In genomic region chr19:36224518-36224917, GRCm38 (mm10) we compare ENCODE assay signal across 16 mouse cellular contexts.
DNase-seq lines count a peak whose midpoint lies in the region; ATAC-seq and TF ChIP-seq lines count a peak whose summit lies in the region.
"Had no signal": no experiment of that assay in that cellular context is flagged by ENCODE, and none has a peak within 500 bp of the region (broad histone marks: within the 10 kb centered on the region; RNA-seq: fewer than 3 reads in every experiment).

No protein-coding gene starts in this region.

- H3K4me2 ChIP-seq in kidney, postnatal 0 days (ENCODE audit: low read length) = no peak overlapping the region
- no peak overlapping the region for H3K4me2 ChIP-seq in midbrain, embryonic 11.5 days
- H3K4me2 ChIP-seq: heart, embryonic 15.5 days; hindbrain, embryonic 14.5 days; liver, embryonic 11.5 days had no signal

- H3K4me3 ChIP-seq in kidney, postnatal 0 days (replicated peaks; ENCODE audit: low read depth, low read length) = no peak overlapping the region
- H3K4me3 ChIP-seq in kidney, adult 2 months (ENCODE audit: insufficient read depth, low read depth, low read length) = no peak overlapping the region
- no peak overlapping the region for H3K4me3 ChIP-seq in midbrain, embryonic 11.5 days (ENCODE audit: low read depth, low read length)
- H3K4me3 ChIP-seq: erythroblast, embryonic 14.5 days; heart, embryonic 15.5 days had no signal

- no peak for TF ChIP-seq POLR2A in kidney, adult 2 months (IDR thresholded peaks at IDR 0.05; ENCODE audit: low read depth, low read length)

- no peak overlapping the region for H3K27ac ChIP-seq in kidney, postnatal 0 days
- H3K27ac ChIP-seq in kidney, adult 2 months (ENCODE audit: insufficient read depth, low read depth, low read length) = no peak overlapping the region
- no peak overlapping the region for H3K27ac ChIP-seq in midbrain, embryonic 11.5 days (ENCODE audit: low read depth, low read length)
- H3K27ac ChIP-seq: heart, embryonic 15.5 days; hindbrain, embryonic 14.5 days had no signal

- no peak for ATAC-seq in kidney, postnatal 0 days (replicated peaks; ENCODE audit: low FRiP score, low read depth)
- peak; percentile 78 for ATAC-seq in CD4-positive, CD25-positive, alpha-beta regulatory T cell, adult 4 months
- ATAC-seq in midbrain, embryonic 11.5 days (ENCODE audit: low FRiP score) = no peak
- ATAC-seq: forebrain, postnatal 0 days had no signal

- WGBS in kidney, postnatal 0 days = 24% methylated on average over 8 of the region's 8 CpGs
- 21% methylated on average over 8 of the region's 8 CpGs for WGBS in kidney, adult 2 months
- 83% methylated on average over 8 of the region's 8 CpGs for WGBS in midbrain, embryonic 11.5 days

- DNase-seq in kidney, postnatal 0 days (ENCODE audit: low spot score) = peak; percentile 13
- no peak for DNase-seq in kidney, adult 2 months
- peak; percentile 10 for DNase-seq in lung, postnatal 36 days
- DNase-seq in thymus, postnatal 14 days = peak; percentile 50
- DNase-seq in midbrain, embryonic 11.5 days (ENCODE audit: low spot score, missing footprints) = no peak
- no peak for DNase-seq in retina, postnatal 1 day
- DNase-seq: cerebellum, adult 9-11 months; forebrain, postnatal 0 days; gastrocnemius, postnatal 36 days; kidney, adult 9 months; right cerebral cortex, postnatal 25 days had no signal

- no peaks in the 10 kb centered on the region for H3K36me3 ChIP-seq in kidney, postnatal 0 days (ENCODE audit: insufficient read depth, low read length)
- H3K36me3 ChIP-seq in kidney, adult 2 months (ENCODE audit: control insufficient read depth, insufficient read depth, low read length) = no peaks in the 10 kb centered on the region
- H3K36me3 ChIP-seq in midbrain, embryonic 11.5 days (ENCODE audit: control insufficient read depth, insufficient read depth, low read length) = no peaks in the 10 kb centered on the region
- H3K36me3 ChIP-seq: heart, embryonic 15.5 days had no signal

- TF ChIP-seq CTCF in kidney, postnatal 0 days (IDR thresholded peaks at IDR 0.05; ENCODE audit: low read depth) = no peak
- no peak for TF ChIP-seq CTCF in kidney, adult 2 months (conservative IDR thresholded peaks at IDR 0.05; ENCODE audit: insufficient read depth, insufficient read length, low read depth, low read length)

- H3K27me3 ChIP-seq in kidney, postnatal 0 days (ENCODE audit: insufficient read depth, low read length) = no peaks in the 10 kb centered on the region
- no peaks in the 10 kb centered on the region; the same call in 1 of the 2 replicates for H3K27me3 ChIP-seq in kidney, adult 2 months (replicated peaks; ENCODE audit: control insufficient read depth, insufficient read depth, low read length)
- H3K27me3 ChIP-seq in midbrain, embryonic 11.5 days (ENCODE audit: control insufficient read depth, insufficient read depth, low read length) = no peaks in the 10 kb centered on the region
- H3K27me3 ChIP-seq: heart, embryonic 15.5 days had no signal

- H3K9me3 ChIP-seq in kidney, postnatal 0 days (replicated peaks; ENCODE audit: low read length) = no peaks in the 10 kb centered on the region
- H3K9me3 ChIP-seq in midbrain, embryonic 11.5 days (ENCODE audit: control insufficient read depth, low read length) = no peaks in the 10 kb centered on the region
- H3K9me3 ChIP-seq: heart, embryonic 15.5 days had no signal

- no peak overlapping the region for H3K9ac ChIP-seq in kidney, postnatal 0 days (ENCODE audit: low read depth, low read length)
- H3K9ac ChIP-seq in midbrain, embryonic 11.5 days (ENCODE audit: low read length) = no peak overlapping the region
- H3K9ac ChIP-seq: forebrain, postnatal 0 days; heart, embryonic 15.5 days; hindbrain, embryonic 14.5 days had no signal

- H3K4me1 ChIP-seq in kidney, postnatal 0 days (replicated peaks; ENCODE audit: insufficient read depth, low read length) = no peaks in the 10 kb centered on the region
- H3K4me1 ChIP-seq in kidney, adult 2 months (ENCODE audit: control insufficient read depth, insufficient read depth, low read length) = 0 out of 2 replicates have a peak, but pooled peaks cover 2% of the 10 kb centered on the region
- no peaks in the 10 kb centered on the region for H3K4me1 ChIP-seq in midbrain, embryonic 11.5 days (ENCODE audit: control insufficient read depth, insufficient read depth, low read length)

Comparison
In these comparisons a context has a peak if more than half of its experiments do, and no peak if none do; other contexts are left out.
1. DNase-seq: peak in kidney, postnatal 0 days (single experiment), lung, postnatal 36 days (single experiment) and thymus, postnatal 14 days (single experiment); none in kidney, adult 2 months (single experiment), midbrain, embryonic 11.5 days (single experiment) and retina, postnatal 1 day (single experiment).